Mouse (Mus musculus): Measurements from ENCODE around the gene Atrnl1.

- TF ChIP-seq CTCF (IDR thresholded peaks at IDR 0.05; ENCODE audit: low read depth) (no peak), EP300 (optimal IDR thresholded peaks at IDR 0.05) (no peak)
Measured at GRCm38 (mm10) chr19:58121628-58122027, 510.8 kb downstream of the Atrnl1 start.

Data from stomach, postnatal 0 days (tissue).